Mouse (Mus musculus) inflammation-experienced regulatory T-cells, adult 6 months (primary cell): ENCODE results near the gene Dram2. TPM values are rescaled to one million over a fixed set of nuclear protein-coding genes. Genes with fewer than 3 reads are reported as not detected.
"Not testable (repeated sequence)": the region's sequence is repeated elsewhere in the genome, so short reads cannot be mapped to it uniquely, and the experiment has no call there.

ENCODE experiments used
- ATAC-seq: one replicate; pipeline ENCODE4 v1.8.0; 2017
- polyA plus RNA-seq, 3 experiments: library from polyadenylated mRNA; unstranded; fragments of 100-300 nt; shearing (Covaris generic); gene quantifications; one replicate each; pipeline ENCODE4 v1.2.1; 2017

Gene Dram2
- 10 to 100 TPM; 49.5 to 55.4 (median 54.2) TPM for polyA plus RNA-seq

GRCm38 (mm10) chr3:106547171-106547923 is at the start of gene Dram2, which contains the start of gene Cept1:
Dram2 (plus strand) TSS chr3:106547798.
Cept1 (minus strand) TSS chr3:106547802.
- peak; percentile 79 for ATAC-seq

- no peak for ATAC-seq
These were observed 47.1 kb upstream of the Dram2 start for GRCm38 (mm10) chr3:106500510-106500909.

- ATAC-seq, result no peak
These were observed 44.7 kb upstream of the Dram2 start for GRCm38 (mm10) chr3:106502892-106503291.

GRCm38 (mm10) chr3:106510669-106511068 is 36.9 kb upstream of the Dram2 start:
- no peak for ATAC-seq

- ATAC-seq, result no peak
These were observed 32.6 kb upstream of the Dram2 start for GRCm38 (mm10) chr3:106515016-106515415.

- ATAC-seq, result peak; percentile 68
These were observed 24.9 kb upstream of the Dram2 start for GRCm38 (mm10) chr3:106522730-106523129.

- ATAC-seq, result no peak
These were observed 21.2 kb upstream of the Dram2 start for GRCm38 (mm10) chr3:106526411-106526810.

- ATAC-seq, result no peak
These were observed 19.6 kb upstream of the Dram2 start for GRCm38 (mm10) chr3:106528032-106528431.

GRCm38 (mm10) chr3:106533277-106533676 is 14.3 kb upstream of the Dram2 start:
- no peak for ATAC-seq

GRCm38 (mm10) chr3:106544721-106545316 is 2.8 kb upstream of the Dram2 start:
- ATAC-seq, result peak; percentile 10

- ATAC-seq, result peak; percentile 7
These were observed 434 bp downstream of the Dram2 start for GRCm38 (mm10) chr3:106547924-106548539.

GRCm38 (mm10) chr3:106548971-106549370 is 1.4 kb downstream of the Dram2 start:
- no peak for ATAC-seq

GRCm38 (mm10) chr3:106553411-106553810 is 5.8 kb downstream of the Dram2 start:
- no peak for ATAC-seq

GRCm38 (mm10) chr3:106555743-106556250 is 8.2 kb downstream of the Dram2 start:
- no peak for ATAC-seq

GRCm38 (mm10) chr3:106558271-106558670 is 10.7 kb downstream of the Dram2 start:
- no peak for ATAC-seq

GRCm38 (mm10) chr3:106565876-106566275 is 18.3 kb downstream of the Dram2 start:
- no peak for ATAC-seq

GRCm38 (mm10) chr3:106573191-106573590 is 25.6 kb downstream of the Dram2 start:
- ATAC-seq, result no peak

GRCm38 (mm10) chr3:106579296-106579695 is 31.7 kb downstream of the Dram2 start:
- ATAC-seq, result no peak

GRCm38 (mm10) chr3:106593631-106594030 is 46.0 kb downstream of the Dram2 start:
- ATAC-seq, result not testable (repeated sequence)

- no peak for ATAC-seq
These were observed 70.5 kb downstream of the Dram2 start for GRCm38 (mm10) chr3:106618103-106618502.
